Comparison of ENCODE assay signal across 24 mouse cellular contexts in genomic region chr7:3230332-3230731, GRCm38 (mm10). TPM values are rescaled to one million over a fixed set of nuclear protein-coding genes. Genes with fewer than 3 reads are reported as not detected.
"Had no signal": no experiment of that assay in that cellular context is flagged by ENCODE, and none has a peak within 500 bp of the region (broad histone marks: within the 10 kb centered on the region; RNA-seq: fewer than 3 reads in every experiment).

No protein-coding gene starts in this region.

- ATAC-seq: lung, postnatal 0 days; midbrain, embryonic 13.5 days; midbrain, embryonic 15.5 days had no signal

- H3K27me3 ChIP-seq: lung, embryonic 15.5 days; megakaryocyte, embryonic 14.5 days; midbrain, embryonic 13.5 days; midbrain, embryonic 15.5 days; neural tube, embryonic 13.5 days; neural tube, embryonic 15.5 days had no signal

- H3K9me3 ChIP-seq: lung, embryonic 15.5 days; midbrain, embryonic 13.5 days; midbrain, embryonic 15.5 days; neural tube, embryonic 13.5 days; neural tube, embryonic 15.5 days had no signal

- H3K4me2 ChIP-seq: lung, embryonic 15.5 days; midbrain, embryonic 11.5 days; midbrain, embryonic 13.5 days; midbrain, embryonic 15.5 days; neural tube, embryonic 13.5 days; neural tube, embryonic 15.5 days had no signal

- H3K4me3 ChIP-seq: lung, embryonic 15.5 days; megakaryocyte, embryonic 14.5 days; midbrain, embryonic 13.5 days; midbrain, embryonic 15.5 days; neural tube, embryonic 13.5 days; neural tube, embryonic 15.5 days had no signal

- H3K9ac ChIP-seq: liver, embryonic 14.5 days; lung, embryonic 15.5 days; midbrain, embryonic 13.5 days; midbrain, embryonic 15.5 days; neural tube, embryonic 13.5 days; neural tube, embryonic 15.5 days had no signal

- H3K27ac ChIP-seq: liver, embryonic 14.5 days; lung, embryonic 15.5 days; macrophage; midbrain, embryonic 13.5 days; midbrain, embryonic 15.5 days; neural tube, embryonic 13.5 days; neural tube, embryonic 15.5 days had no signal

- H3K36me3 ChIP-seq: lung, embryonic 15.5 days; midbrain, embryonic 13.5 days; midbrain, embryonic 15.5 days; neural tube, embryonic 13.5 days; neural tube, embryonic 15.5 days had no signal

- DNase-seq: lung, adult 2 months; lung, postnatal 14 days; lung, postnatal 36 days; retina, postnatal 1 day; right cerebral cortex, adult 18-20 months; right cerebral cortex, postnatal 25 days; right cerebral cortex, postnatal 4 days; spleen, adult 18-20 months; thymus, adult 18-20 months; thymus, postnatal 14 days; thymus, postnatal 36 days had no signal

- H3K4me1 ChIP-seq: lung, embryonic 15.5 days; megakaryocyte, embryonic 14.5 days; midbrain, embryonic 13.5 days; midbrain, embryonic 15.5 days; neural tube, embryonic 13.5 days; neural tube, embryonic 15.5 days had no signal

RNA-seq across cellular contexts. Expression of gene Nlrp12, which starts 19.2 kb away (rescaled TPM):
- polyA plus RNA-seq: midbrain, embryonic 11.5 days; midbrain, embryonic 13.5 days; neural tube, embryonic 11.5 days; neural tube, embryonic 13.5 days; neural tube, embryonic 15.5 days; stomach, embryonic 14.5 days; thymus, postnatal 0 days had no signal
